Mouse (Mus musculus) left cerebral cortex, adult 8-10 months (tissue): ENCODE measurements around the gene Pdia6. TPM values are rescaled to one million over a fixed set of nuclear protein-coding genes. Genes with fewer than 3 reads are reported as not detected.
A peak's percentile ranks its signal among the peaks of the same experiment; 100 is the strongest.

Experiments used
- DNase-seq, 2 experiments: peaks; one replicate each; pipeline ENCODE4 v3.0.0; 2022; ENCODE audit warnings: low spot score in 2 of 2
- total RNA-seq, 4 experiments: library from RNA; stranded (reverse); gene quantifications; 2 replicates each; pipeline ENCODE4 v1.2.4; 2022

Gene Pdia6
- total RNA-seq, 4 experiments from 2014 or later: 83.8 to 108 (median 101) TPM

- no peak for DNase-seq
Measured at GRCm38 (mm10) chr12:17263881-17264280, 2.5 kb upstream of the Pdia6 start.

GRCm38 (mm10) chr12:17264826-17265225 lies 1.5 kb upstream of the Pdia6 start:
- DNase-seq: no peak

GRCm38 (mm10) chr12:17266673-17266990 lies 287 bp downstream of the Pdia6 start:
- DNase-seq: no peak

GRCm38 (mm10) chr12:17267316-17267715 lies 971 bp downstream of the Pdia6 start:
- peak in 1 of 2 experiments; percentile 48 for DNase-seq

GRCm38 (mm10) chr12:17271272-17271671 lies 4.9 kb downstream of the Pdia6 start:
- no peak for DNase-seq

- no peak for DNase-seq
Measured at GRCm38 (mm10) chr12:17273841-17274240, 7.5 kb downstream of the Pdia6 start.

- DNase-seq: no peak
Measured at GRCm38 (mm10) chr12:17288496-17288895, 22.2 kb downstream of the Pdia6 start.

- DNase-seq: no peak
Measured at GRCm38 (mm10) chr12:17289060-17289459, 22.7 kb downstream of the Pdia6 start.

GRCm38 (mm10) chr12:17289913-17290312 lies 23.6 kb downstream of the Pdia6 start:
- no peak for DNase-seq

- no peak for DNase-seq
Measured at GRCm38 (mm10) chr12:17290569-17290968, 24.2 kb downstream of the Pdia6 start.

- no peak for DNase-seq
Measured at GRCm38 (mm10) chr12:17296899-17297298, 30.6 kb downstream of the Pdia6 start.

GRCm38 (mm10) chr12:17299902-17300301 lies 33.6 kb downstream of the Pdia6 start:
- no peak for DNase-seq

- no peak for DNase-seq
Measured at GRCm38 (mm10) chr12:17305445-17305844, 39.1 kb downstream of the Pdia6 start.

- DNase-seq: no peak
Measured at GRCm38 (mm10) chr12:17308246-17308645, 41.9 kb downstream of the Pdia6 start.

- no peak for DNase-seq
Measured at GRCm38 (mm10) chr12:17310852-17311839, 44.8 kb downstream of the Pdia6 start.

- no peak for DNase-seq
Measured at GRCm38 (mm10) chr12:17316096-17316495, 49.8 kb downstream of the Pdia6 start.

GRCm38 (mm10) chr12:17317970-17318369 lies 51.6 kb downstream of the Pdia6 start:
- DNase-seq: no peak

GRCm38 (mm10) chr12:17318453-17318852 lies 52.1 kb downstream of the Pdia6 start:
- DNase-seq: no peak

- DNase-seq: no peak
Measured at GRCm38 (mm10) chr12:17324549-17325470, 58.5 kb downstream of the Pdia6 start.

GRCm38 (mm10) chr12:17329259-17329658 lies 62.9 kb downstream of the Pdia6 start, which contains the start of gene Atp6v1c2:
TSS of gene Atp6v1c2 (minus strand) at chr12:17329359.
- DNase-seq: no peak

- DNase-seq: no peak
Measured at GRCm38 (mm10) chr12:17333459-17333858, 67.1 kb downstream of the Pdia6 start.
